Mouse (Mus musculus): ENCODE data around the gene Jph2. TPM values are rescaled to one million over a fixed set of nuclear protein-coding genes. Genes with fewer than 3 reads are reported as not detected.

The Jph2 gene
- polyA plus RNA-seq, 1 experiment from 2014 or later = 0.25 TPM

GRCm38 (mm10) chr2:163349411-163349810 is 48.4 kb downstream of the Jph2 start:
- H3K27me3 ChIP-seq (ENCODE audit: control insufficient read depth, insufficient read depth, low read length) = no peaks in the 10 kb centered on the region
- ATAC-seq (replicated peaks; ENCODE audit: low FRiP score) = no peak
- no peak overlapping the region for H3K4me2 ChIP-seq (ENCODE audit: low read depth, low read length, severe bottlenecking)
- no peaks in the 10 kb centered on the region for H3K9me3 ChIP-seq (ENCODE audit: control insufficient read depth, low read length)
- H3K36me3 ChIP-seq (ENCODE audit: control insufficient read depth, insufficient read depth, low read length) = no peaks in the 10 kb centered on the region
- WGBS = 77% methylated on average over 9 of the region's 9 CpGs
- H3K27ac ChIP-seq (ENCODE audit: low read depth, low read length) = no peak overlapping the region
- no peak for DNase-seq (ENCODE audit: low spot score)
- no peak overlapping the region for H3K4me3 ChIP-seq (ENCODE audit: low read depth, low read length)
- no peaks in the 10 kb centered on the region for H3K4me1 ChIP-seq (replicated peaks; ENCODE audit: control insufficient read depth, insufficient read depth, low read length)
- H3K9ac ChIP-seq (ENCODE audit: low read length) = no peak overlapping the region

GRCm38 (mm10) chr2:163348677-163349076 is 49.1 kb downstream of the Jph2 start:
- DNase-seq (ENCODE audit: low spot score) (no peak), ATAC-seq (replicated peaks; ENCODE audit: low FRiP score) (no peak)
- no peaks in the 10 kb centered on the region for H3K36me3 ChIP-seq (ENCODE audit: control insufficient read depth, insufficient read depth, low read length)
- no peak overlapping the region for H3K4me2 ChIP-seq (ENCODE audit: low read depth, low read length, severe bottlenecking)
- H3K27me3 ChIP-seq (ENCODE audit: control insufficient read depth, insufficient read depth, low read length) = no peaks in the 10 kb centered on the region
- no peak overlapping the region for H3K4me3 ChIP-seq (ENCODE audit: low read depth, low read length)
- H3K9ac ChIP-seq (ENCODE audit: low read length) = no peak overlapping the region
- H3K9me3 ChIP-seq (ENCODE audit: control insufficient read depth, low read length) = no peaks in the 10 kb centered on the region
- WGBS = 84% methylated on average over 7 of the region's 7 CpGs
- H3K4me1 ChIP-seq (replicated peaks; ENCODE audit: control insufficient read depth, insufficient read depth, low read length) = no peaks in the 10 kb centered on the region
- H3K27ac ChIP-seq (ENCODE audit: low read depth, low read length) = no peak overlapping the region

GRCm38 (mm10) chr2:163347517-163348184 is 50.1 kb downstream of the Jph2 start:
- DNase-seq (ENCODE audit: low spot score) = no peak
- H3K4me2 ChIP-seq (ENCODE audit: low read depth, low read length, severe bottlenecking) = no peak overlapping the region
- no peak for ATAC-seq (replicated peaks; ENCODE audit: low FRiP score)
- WGBS = 84% methylated on average over 8 of the region's 8 CpGs
- H3K4me3 ChIP-seq (ENCODE audit: low read depth, low read length) = no peak overlapping the region
- H3K27ac ChIP-seq (ENCODE audit: low read depth, low read length) = no peak overlapping the region
- H3K36me3 ChIP-seq (ENCODE audit: control insufficient read depth, insufficient read depth, low read length) = no peaks in the 10 kb centered on the region
- no peak overlapping the region for H3K9ac ChIP-seq (ENCODE audit: low read length)
- no peaks in the 10 kb centered on the region for H3K4me1 ChIP-seq (replicated peaks; ENCODE audit: control insufficient read depth, insufficient read depth, low read length)
- H3K27me3 ChIP-seq (ENCODE audit: control insufficient read depth, insufficient read depth, low read length) = no peaks in the 10 kb centered on the region
- no peaks in the 10 kb centered on the region for H3K9me3 ChIP-seq (ENCODE audit: control insufficient read depth, low read length)

GRCm38 (mm10) chr2:163346497-163346896 is 51.3 kb downstream of the Jph2 start:
- H3K4me1 ChIP-seq (replicated peaks; ENCODE audit: control insufficient read depth, insufficient read depth, low read length) = no peaks in the 10 kb centered on the region
- no peak overlapping the region for H3K27ac ChIP-seq (ENCODE audit: low read depth, low read length)
- ATAC-seq (replicated peaks; ENCODE audit: low FRiP score) (no peak), DNase-seq (ENCODE audit: low spot score) (no peak)
- H3K4me2 ChIP-seq (ENCODE audit: low read depth, low read length, severe bottlenecking) = no peak overlapping the region
- 81% methylated on average over 11 of the region's 11 CpGs for WGBS
- H3K4me3 ChIP-seq (ENCODE audit: low read depth, low read length) = no peak overlapping the region
- H3K9me3 ChIP-seq (ENCODE audit: control insufficient read depth, low read length) = no peaks in the 10 kb centered on the region
- no peaks in the 10 kb centered on the region for H3K27me3 ChIP-seq (ENCODE audit: control insufficient read depth, insufficient read depth, low read length)
- H3K36me3 ChIP-seq (ENCODE audit: control insufficient read depth, insufficient read depth, low read length) = no peaks in the 10 kb centered on the region
- H3K9ac ChIP-seq (ENCODE audit: low read length) = no peak overlapping the region

GRCm38 (mm10) chr2:163344976-163345660 is 52.7 kb downstream of the Jph2 start:
- Histone ChIP-seq H3K4me3 (ENCODE audit: low read depth, low read length) (no peak overlapping the region), H3K36me3 (ENCODE audit: control insufficient read depth, insufficient read depth, low read length) (no peaks in the 10 kb centered on the region), H3K9me3 (ENCODE audit: control insufficient read depth, low read length) (no peaks in the 10 kb centered on the region), H3K27me3 (ENCODE audit: control insufficient read depth, insufficient read depth, low read length) (peaks cover 4% of the 10 kb centered on the region), H3K4me1 (replicated peaks; ENCODE audit: control insufficient read depth, insufficient read depth, low read length) (no peaks in the 10 kb centered on the region), H3K27ac (ENCODE audit: low read depth, low read length) (no peak overlapping the region), H3K9ac (ENCODE audit: low read length) (no peak overlapping the region), H3K4me2 (ENCODE audit: low read depth, low read length, severe bottlenecking) (no peak overlapping the region)
- 82% methylated on average over 13 of the region's 13 CpGs for WGBS
- DNase-seq (ENCODE audit: low spot score) (no peak), ATAC-seq (replicated peaks; ENCODE audit: low FRiP score) (no peak)

- Histone ChIP-seq H3K9me3 (ENCODE audit: control insufficient read depth, low read length) (no peaks in the 10 kb centered on the region), H3K9ac (ENCODE audit: low read length) (no peak overlapping the region), H3K27ac (ENCODE audit: low read depth, low read length) (no peak overlapping the region), H3K4me3 (ENCODE audit: low read depth, low read length) (no peak overlapping the region), H3K36me3 (ENCODE audit: control insufficient read depth, insufficient read depth, low read length) (no peaks in the 10 kb centered on the region), H3K27me3 (ENCODE audit: control insufficient read depth, insufficient read depth, low read length) (peaks cover 19% of the 10 kb centered on the region), H3K4me2 (ENCODE audit: low read depth, low read length, severe bottlenecking) (no peak overlapping the region), H3K4me1 (replicated peaks; ENCODE audit: control insufficient read depth, insufficient read depth, low read length) (peaks cover 7% of the 10 kb centered on the region; the same call in 1 of the 2 replicates)
- WGBS = 83% methylated on average over 4 of the region's 4 CpGs
- peak; percentile 76 for DNase-seq (ENCODE audit: low spot score)
- no peak for ATAC-seq (replicated peaks; ENCODE audit: low FRiP score)
These were observed 54.1 kb downstream of the Jph2 start for GRCm38 (mm10) chr2:163343671-163344070.

- no peak overlapping the region for H3K4me3 ChIP-seq (ENCODE audit: low read depth, low read length)
- peaks cover 29% of the 10 kb centered on the region for H3K27me3 ChIP-seq (ENCODE audit: control insufficient read depth, insufficient read depth, low read length)
- no peak overlapping the region for H3K9ac ChIP-seq (ENCODE audit: low read length)
- no peaks in the 10 kb centered on the region for H3K36me3 ChIP-seq (ENCODE audit: control insufficient read depth, insufficient read depth, low read length)
- H3K9me3 ChIP-seq (ENCODE audit: control insufficient read depth, low read length) = no peaks in the 10 kb centered on the region
- H3K4me2 ChIP-seq (ENCODE audit: low read depth, low read length, severe bottlenecking) = no peak overlapping the region
- ATAC-seq (replicated peaks; ENCODE audit: low FRiP score) (peak; percentile 31), DNase-seq (ENCODE audit: low spot score) (peak; percentile 85)
- no peak overlapping the region for H3K27ac ChIP-seq (ENCODE audit: low read depth, low read length)
- peaks cover 7% of the 10 kb centered on the region; the same call in 1 of the 2 replicates for H3K4me1 ChIP-seq (replicated peaks; ENCODE audit: control insufficient read depth, insufficient read depth, low read length)
- 24% methylated on average over 9 of the region's 9 CpGs for WGBS
These were observed 57.5 kb downstream of the Jph2 start for GRCm38 (mm10) chr2:163340263-163340662.

- WGBS = 81% methylated on average over 13 of the region's 13 CpGs
- Histone ChIP-seq H3K27ac (ENCODE audit: low read depth, low read length) (no peak overlapping the region), H3K27me3 (ENCODE audit: control insufficient read depth, insufficient read depth, low read length) (no peaks in the 10 kb centered on the region; the same call in 1 of the 2 replicates), H3K36me3 (ENCODE audit: control insufficient read depth, insufficient read depth, low read length) (no peaks in the 10 kb centered on the region), H3K4me3 (ENCODE audit: low read depth, low read length) (no peak overlapping the region), H3K9me3 (ENCODE audit: control insufficient read depth, low read length) (no peaks in the 10 kb centered on the region), H3K4me2 (ENCODE audit: low read depth, low read length, severe bottlenecking) (no peak overlapping the region), H3K4me1 (replicated peaks; ENCODE audit: control insufficient read depth, insufficient read depth, low read length) (no peaks in the 10 kb centered on the region), H3K9ac (ENCODE audit: low read length) (no peak overlapping the region)
- ATAC-seq (replicated peaks; ENCODE audit: low FRiP score) (no peak), DNase-seq (ENCODE audit: low spot score) (no peak)
These were observed 65.3 kb downstream of the Jph2 start for GRCm38 (mm10) chr2:163332368-163333055.
